Mouse (Mus musculus) lung, embryonic 14.5 days (tissue): Measurements from ENCODE around the gene Tspan1. TPM values are rescaled to one million over a fixed set of nuclear protein-coding genes. Genes with fewer than 3 reads are reported as not detected.

Experiments used
- ATAC-seq: fragments of 200-750 bp; cut with Nextera tagmentation; 2 replicates; pipeline ENCODE4 v1.8.0; 2017; ENCODE audit warnings: mild to moderate bottlenecking, moderate TSS enrichment, moderate library complexity; ENCODE audit not compliant: insufficient read depth
- DNase-seq: peaks from one replicate; pipeline ENCODE4 v3.0.0-alpha.2; 2015
- H3K27ac ChIP-seq: fragments of 300-500 bp; sonication (generic); 2 replicates; pipeline ENCODE4 v1.5.1; 2014; ENCODE audit warnings: low read depth, mild to moderate bottlenecking, moderate library complexity
- H3K27me3 ChIP-seq: fragments of 300-500 bp; sonication (generic); 2 replicates; pipeline ENCODE4 v1.6.1; 2014; ENCODE audit warnings: low read length, control low read depth; ENCODE audit not compliant: insufficient read depth
- H3K36me3 ChIP-seq: fragments of 300-500 bp; sonication (generic); 2 replicates; pipeline ENCODE4 v1.6.1; 2014; ENCODE audit warnings: control low read depth; ENCODE audit not compliant: insufficient read depth
- H3K4me1 ChIP-seq: fragments of 300-500 bp; sonication (generic); 2 replicates; pipeline ENCODE4 v1.6.1; 2014; ENCODE audit warnings: antibody characterized with exemption, control low read depth; ENCODE audit not compliant: insufficient read depth
- H3K4me2 ChIP-seq: fragments of 300-500 bp; sonication (generic); 2 replicates; pipeline ENCODE4 v1.6.1; 2014; ENCODE audit warnings: mild to moderate bottlenecking
- H3K4me3 ChIP-seq: fragments of 300-500 bp; sonication (generic); 2 replicates; pipeline ENCODE4 v1.5.1; 2014; ENCODE audit warnings: low read depth, low read length
- H3K9ac ChIP-seq: fragments of 300-500 bp; sonication (generic); 2 replicates; pipeline ENCODE4 v1.6.1; 2014
- H3K9me3 ChIP-seq: fragments of 300-500 bp; sonication (generic); 2 replicates; pipeline ENCODE4 v1.6.1; 2016; ENCODE audit warnings: low read depth, low read length, control low read depth
- CTCF ChIP-seq: IDR thresholded peaks from 2 replicates; pipeline ENCODE4 v1.5.1; 2016; ENCODE audit warnings: antibody characterized with exemption, low read depth
- whole genome bisulfite sequencing: fragments of 180-500 bp; shearing (Covaris S2); extraction: QIAGEN DNeasy Blood & Tissue Kit; methylation state at CpG from one replicate; pipeline ENCODE4 v1.1.7; 2014; 5-methylcytosine and 5-hydroxymethylcytosine counted together
- polyA plus RNA-seq: library from polyadenylated mRNA; unstranded; fragments of >200 nt; fragmentation: Nextera tagmentation; extraction: Ambion mirVana; gene quantifications from 2 replicates; pipeline ENCODE4 v1.2.1, GENCODE M21; 2014

Gene Tspan1
- polyA plus RNA-seq, 1 experiment from 2014 or later, result 7.0 TPM

GRCm38 (mm10) chr4:116175711-116176542 lies 8.5 kb upstream of the Tspan1 start:
- TF ChIP-seq CTCF, result no peak
- H3K9ac ChIP-seq, result peak overlapping the region; percentile 38
- peaks cover 15% of the 10 kb centered on the region for H3K4me1 ChIP-seq
- ATAC-seq (peak; percentile 33), DNase-seq (peak; percentile 40)
- no peaks in the 10 kb centered on the region for H3K36me3 ChIP-seq
- peak overlapping the region; percentile 21 for H3K4me3 ChIP-seq
- WGBS, result 37% methylated on average over 7 of the region's 7 CpGs
- H3K27me3 ChIP-seq, result no peaks in the 10 kb centered on the region
- H3K9me3 ChIP-seq, result no peaks in the 10 kb centered on the region
- peak overlapping the region; percentile 58 for H3K4me2 ChIP-seq
- peak overlapping the region; percentile 94 for H3K27ac ChIP-seq

- no peak overlapping the region for H3K4me3 ChIP-seq
- no peak for TF ChIP-seq CTCF
- no peak overlapping the region for H3K4me2 ChIP-seq
- H3K36me3 ChIP-seq, result no peaks in the 10 kb centered on the region
- H3K9ac ChIP-seq, result no peak overlapping the region
- H3K9me3 ChIP-seq, result no peaks in the 10 kb centered on the region
- no peaks in the 10 kb centered on the region for H3K27me3 ChIP-seq
- H3K4me1 ChIP-seq, result peaks cover 15% of the 10 kb centered on the region
- peak overlapping the region; percentile 16; the same call in 1 of the 2 replicates for H3K27ac ChIP-seq
- DNase-seq, result no peak
- ATAC-seq, result no peak
Measured at GRCm38 (mm10) chr4:116175136-116175535, 7.7 kb upstream of the Tspan1 start.

DNA sequence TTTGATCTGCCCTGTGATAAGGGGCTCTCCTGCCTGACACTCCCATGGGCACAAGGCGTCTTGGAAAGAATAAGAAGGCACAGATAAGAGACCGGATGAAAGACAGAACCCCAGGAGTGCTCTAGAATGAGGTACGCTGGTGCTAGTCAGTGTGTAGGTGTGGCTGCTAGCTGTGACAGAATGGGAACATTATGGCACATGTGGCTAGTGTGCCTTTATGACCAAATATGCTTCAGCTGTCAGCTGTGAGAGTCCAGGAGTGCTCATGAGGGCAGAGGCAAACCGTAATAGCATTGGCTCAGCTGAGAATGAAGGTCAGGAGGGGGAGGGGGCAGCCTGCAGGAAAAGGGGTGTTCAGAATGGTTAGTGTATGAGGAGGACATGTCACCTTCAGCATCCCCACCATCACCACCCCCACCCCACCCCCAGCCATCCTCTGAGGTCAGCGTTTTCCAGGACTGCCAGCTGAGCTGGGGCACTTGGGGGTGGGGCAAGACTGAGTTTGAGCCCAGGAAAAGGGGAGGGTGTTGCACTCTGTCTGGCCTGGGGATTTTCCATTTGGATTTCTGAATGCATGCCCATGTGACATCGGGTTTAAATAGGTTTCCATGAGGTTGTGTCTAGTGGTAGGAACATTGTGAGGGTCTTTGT lies 7.2 kb upstream of the Tspan1 start:
- Histone ChIP-seq H3K4me3 (no peak overlapping the region), H3K36me3 (no peaks in the 10 kb centered on the region), H3K4me1 (peaks cover 15% of the 10 kb centered on the region), H3K27me3 (no peaks in the 10 kb centered on the region), H3K4me2 (no peak overlapping the region), H3K9ac (no peak overlapping the region), H3K9me3 (no peaks in the 10 kb centered on the region), H3K27ac (peak overlapping the region; percentile 67; the same call in 1 of the 2 replicates)
- DNase-seq (no peak), ATAC-seq (no peak)
- 26% methylated on average over 6 of the region's 6 CpGs for WGBS
- no peak for TF ChIP-seq CTCF

DNA sequence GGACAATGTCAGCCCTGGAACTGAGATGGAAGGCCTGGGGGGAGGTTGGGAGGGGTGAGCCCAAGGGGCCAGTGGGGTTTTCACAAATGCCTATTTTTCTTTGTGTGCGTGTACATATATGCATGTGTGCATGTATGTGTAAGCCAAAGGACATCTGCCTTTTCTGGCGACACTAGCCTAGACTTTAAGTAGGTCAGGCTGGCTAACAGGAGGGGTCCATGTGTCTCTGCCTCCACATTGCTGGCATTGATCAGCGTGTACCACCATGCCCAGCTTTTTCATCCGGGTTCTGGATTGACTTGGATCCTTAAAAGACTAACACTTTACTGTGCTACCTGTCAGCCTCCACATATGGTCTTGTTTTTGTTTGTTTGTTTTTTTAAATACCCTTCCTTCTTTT lies 6.4 kb upstream of the Tspan1 start:
- Histone ChIP-seq H3K9me3 (no peaks in the 10 kb centered on the region), H3K4me1 (peaks cover 15% of the 10 kb centered on the region), H3K4me2 (no peak overlapping the region), H3K9ac (no peak overlapping the region), H3K27ac (no peak overlapping the region), H3K36me3 (no peaks in the 10 kb centered on the region), H3K4me3 (no peak overlapping the region), H3K27me3 (no peaks in the 10 kb centered on the region)
- DNase-seq, result no peak
- TF ChIP-seq CTCF, result no peak
- WGBS, result 82% methylated on average over 4 of the region's 4 CpGs
- no peak for ATAC-seq

DNA sequence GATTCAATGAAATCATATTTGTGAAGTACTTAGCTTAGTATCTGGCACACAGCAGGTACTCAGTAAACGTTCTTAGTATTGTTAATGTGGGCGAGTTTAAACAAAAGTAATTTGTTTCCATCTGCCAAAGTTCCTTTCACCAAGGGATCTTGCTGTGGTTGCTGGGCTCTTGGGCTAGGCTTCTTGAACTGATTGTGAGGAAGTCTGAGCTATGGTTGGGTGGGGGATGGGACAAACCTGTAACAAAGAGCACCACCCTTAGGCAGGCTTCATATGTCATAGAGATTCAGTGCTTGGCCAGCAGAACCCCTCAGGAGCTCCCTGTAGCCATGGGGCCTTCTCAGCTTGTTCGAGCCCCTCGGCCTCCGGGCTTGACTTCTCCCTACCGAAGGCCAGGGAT lies 5.7 kb upstream of the Tspan1 start, which contains the start of the genes 1700042G07Rik and Gm49337:
TSS of gene 1700042G07Rik (plus strand) at position 301 of the 400 bp plus-strand sequence.
TSS of gene Gm49337 (plus strand) at position 313 of the 400 bp plus-strand sequence.
- no peak for ATAC-seq
- 85% methylated on average over 6 of the region's 6 CpGs for WGBS
- Histone ChIP-seq H3K4me1 (peaks cover 15% of the 10 kb centered on the region), H3K27me3 (no peaks in the 10 kb centered on the region), H3K36me3 (no peaks in the 10 kb centered on the region), H3K9ac (no peak within 1 kb of the TSS), H3K9me3 (no peaks in the 10 kb centered on the region), H3K4me2 (no peak within 1 kb of the TSS), H3K27ac (no peak within 1 kb of the TSS), H3K4me3 (no peak within 1 kb of the TSS)
- TF ChIP-seq CTCF, result no peak
- DNase-seq, result no peak

DNA sequence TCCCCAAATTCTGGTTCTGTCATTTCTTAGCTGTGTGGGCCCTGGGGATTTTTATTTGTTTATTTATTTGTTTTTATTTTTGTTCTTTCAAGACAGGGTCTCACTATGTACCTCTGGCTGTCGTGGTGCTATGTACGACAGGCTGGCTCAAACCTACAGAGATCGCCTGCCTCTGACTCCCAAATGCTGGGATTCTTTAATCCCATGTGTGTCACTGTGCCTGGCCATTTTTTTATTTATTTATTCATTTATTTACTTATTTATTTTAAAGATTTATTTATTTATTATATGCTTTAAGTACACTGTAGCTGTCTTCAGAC lies 1.9 kb upstream of the Tspan1 start:
- WGBS, result 64% methylated on average over 3 of the region's 3 CpGs
- ATAC-seq (no peak), DNase-seq (no peak)

More for the DNA sequence above, 1.9 kb upstream of the Tspan1 start:
- Histone ChIP-seq H3K36me3 (no peaks in the 10 kb centered on the region), H3K4me1 (peaks cover 10% of the 10 kb centered on the region), H3K27me3 (no peaks in the 10 kb centered on the region), H3K9me3 (no peaks in the 10 kb centered on the region), H3K4me3 (no peak overlapping the region), H3K9ac (no peak overlapping the region), H3K27ac (no peak overlapping the region), H3K4me2 (no peak overlapping the region)
- no peak for TF ChIP-seq CTCF
